Mouse (Mus musculus) urinary bladder, adult 18-20 months (tissue): ENCODE data around the gene Hist2h2bb.
"Not testable (repeated sequence)": the region's sequence is repeated elsewhere in the genome, so short reads cannot be mapped to it uniquely, and the experiment has no call there.

ENCODE experiments used
- DNase-seq, 2 experiments: peaks; one replicate each; pipeline ENCODE4 v3.0.0; 2022; ENCODE audit warnings: low spot score in 2 of 2, mixed read lengths in 2 of 2

The Hist2h2bb gene

GRCm38 (mm10) chr3:96269511-96270474 lies at the start of gene Hist2h2bb:
Gene Hist2h2bb (plus strand): TSS chr3:96269752.
- DNase-seq, result peak; percentile 77 to 87

GRCm38 (mm10) chr3:96220131-96220764 lies 49.3 kb upstream of the Hist2h2bb start:
- not testable (repeated sequence) for DNase-seq

- DNase-seq, result peak; percentile 76 to 84
Measured at GRCm38 (mm10) chr3:96220765-96221639, 48.5 kb upstream of the Hist2h2bb start, which contains the start of the genes Hist2h2ac and Hist2h2be. Gene Hist2h2ac (minus strand): TSS chr3:96220880. Gene Hist2h2be (plus strand): TSS chr3:96221119.

DNA sequence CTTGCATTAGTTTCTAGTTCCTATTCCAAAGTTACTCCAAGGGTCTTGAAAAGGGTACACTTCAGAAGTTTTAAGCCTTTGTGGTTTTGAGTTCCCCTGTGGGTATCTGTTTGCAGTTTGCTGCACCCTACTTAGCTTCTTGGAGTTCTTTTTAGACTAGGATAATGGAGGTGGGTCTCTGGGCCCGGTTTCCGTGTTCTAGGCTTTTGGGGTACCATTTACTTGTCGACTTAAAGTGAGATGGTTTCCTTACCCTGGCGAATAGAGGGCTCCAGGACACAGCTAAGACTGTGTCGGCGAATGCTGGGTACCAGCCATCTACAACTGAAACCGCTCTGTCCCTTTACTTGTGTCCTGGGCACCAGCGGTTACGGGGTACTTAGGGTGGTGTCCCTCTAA lies 47.9 kb upstream of the Hist2h2bb start:
- no peak for DNase-seq

DNA sequence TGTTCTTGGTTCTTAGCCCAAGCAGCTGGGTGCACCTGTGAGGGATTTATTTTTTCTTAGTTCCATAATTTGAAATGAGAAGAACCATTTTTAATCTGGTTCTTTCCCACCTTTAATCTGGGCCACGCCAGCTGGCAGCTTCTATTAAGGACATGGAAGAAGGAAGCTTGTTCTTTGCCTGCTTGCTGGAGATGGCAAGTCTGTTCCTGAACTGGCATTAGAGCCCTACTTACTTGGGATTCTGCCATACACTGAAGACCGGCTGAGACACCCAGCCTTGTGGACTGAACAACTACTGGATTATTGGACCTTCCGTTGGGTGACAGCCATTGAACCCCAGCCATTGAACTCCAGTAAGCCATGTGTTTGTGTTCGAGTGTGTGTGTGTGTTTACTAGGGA lies 46.8 kb upstream of the Hist2h2bb start:
- DNase-seq, result no peak

GRCm38 (mm10) chr3:96225421-96225820 lies 44.1 kb upstream of the Hist2h2bb start:
- DNase-seq, result no peak

DNA sequence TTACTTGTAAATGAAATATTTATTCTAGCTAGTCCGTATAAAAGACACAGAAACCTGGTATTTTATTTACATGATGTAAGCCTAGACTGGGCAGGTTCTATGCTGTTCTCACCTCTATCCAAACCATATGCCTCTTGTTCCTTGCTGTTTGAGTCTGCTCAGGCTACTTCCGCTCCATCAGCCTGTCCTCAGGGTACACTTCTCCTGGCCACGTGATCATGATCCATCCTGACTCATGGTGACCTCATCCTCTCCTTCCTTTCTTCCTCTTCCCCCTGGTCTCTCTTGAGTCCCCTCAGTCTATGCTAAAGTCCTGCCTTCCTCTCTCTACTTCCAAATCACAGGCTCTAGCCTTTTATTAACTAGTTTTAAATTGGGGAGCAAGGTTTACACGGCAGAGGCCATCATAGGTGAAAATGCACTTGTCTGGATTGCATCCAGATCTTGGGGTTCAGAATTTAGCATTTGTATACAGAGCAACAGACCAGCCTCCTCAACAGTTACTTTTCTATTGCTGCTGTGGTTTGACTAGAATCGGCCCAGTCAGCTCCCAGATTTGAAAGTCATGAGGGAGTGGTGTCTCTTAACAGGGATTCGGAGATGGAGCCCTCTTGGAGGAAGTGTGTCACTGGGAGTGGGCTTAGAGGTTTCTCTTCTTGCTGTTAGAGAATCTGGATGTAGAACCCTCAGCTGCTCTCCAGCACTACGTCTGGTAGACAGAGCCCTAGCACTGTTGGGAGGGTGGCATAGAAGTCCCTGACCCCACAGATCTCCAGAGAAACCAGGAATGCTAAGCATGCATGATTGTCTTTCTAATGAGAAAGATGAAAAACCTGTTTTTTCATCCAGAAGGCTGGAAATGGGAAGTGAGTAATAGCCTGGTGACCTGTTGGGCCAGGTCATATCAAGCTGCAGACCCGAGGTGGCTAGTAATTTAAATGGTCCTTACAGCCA lies 42.6 kb upstream of the Hist2h2bb start:
- no peak for DNase-seq

DNA sequence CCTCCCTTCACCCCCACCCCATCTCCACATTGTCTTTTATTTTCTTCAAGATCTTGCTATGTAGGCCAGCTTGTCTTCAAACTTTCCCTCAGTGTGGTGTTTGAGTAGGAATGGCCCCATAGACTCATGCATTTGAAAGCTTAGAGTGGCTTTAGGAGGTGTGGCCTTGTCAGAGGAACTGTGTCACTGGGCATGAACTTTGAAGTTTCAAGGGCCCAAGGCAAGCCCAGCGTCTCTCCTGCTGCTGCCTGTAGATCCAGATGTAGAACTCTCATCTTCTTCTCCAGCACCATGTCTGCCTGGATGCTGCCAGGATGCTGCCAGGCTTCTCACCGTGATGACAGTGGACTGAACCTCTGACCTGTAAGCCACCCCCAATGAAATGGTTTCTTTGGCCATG lies 40.7 kb upstream of the Hist2h2bb start:
- no peak for DNase-seq

DNA sequence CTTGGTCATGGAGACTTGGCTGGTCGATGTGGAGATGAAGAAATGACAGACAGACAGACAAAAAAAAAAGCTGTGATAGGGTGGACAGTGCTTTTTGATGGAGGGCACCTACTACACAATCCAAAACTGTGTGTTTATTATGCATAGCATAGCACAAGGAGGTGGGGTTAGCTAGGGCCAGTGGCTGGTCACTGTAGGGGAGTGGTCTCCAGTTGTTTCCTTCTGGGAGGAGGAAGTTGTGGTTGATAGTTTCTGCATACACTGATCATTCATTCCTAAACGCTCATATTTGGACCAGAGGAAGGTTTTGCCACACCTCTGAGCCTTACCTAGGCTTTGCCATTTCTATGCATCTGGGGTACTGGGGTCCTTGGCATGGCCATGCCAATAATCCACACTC lies 39.1 kb upstream of the Hist2h2bb start:
- no peak for DNase-seq

GRCm38 (mm10) chr3:96230910-96231757 lies 38.4 kb upstream of the Hist2h2bb start:
- no peak for DNase-seq

DNA sequence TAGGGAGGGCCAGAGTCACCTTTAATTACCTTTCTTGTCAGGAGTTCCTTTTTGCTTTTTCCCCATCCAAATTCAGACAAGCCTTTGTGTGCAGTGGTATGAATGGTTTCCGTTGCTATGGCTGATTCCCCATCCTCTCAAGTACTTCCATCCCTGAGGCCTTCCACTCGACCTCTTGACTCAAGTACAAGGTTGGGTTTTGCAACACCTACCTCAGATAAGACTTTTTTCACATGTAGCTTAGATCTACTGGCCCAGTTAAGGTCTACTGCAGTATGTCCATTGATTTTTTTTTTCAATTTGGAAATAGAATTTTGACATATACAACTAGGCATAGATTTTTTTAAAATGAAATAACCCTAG lies 37.8 kb upstream of the Hist2h2bb start:
- DNase-seq, result no peak

- no peak for DNase-seq
Measured at GRCm38 (mm10) chr3:96234914-96235313, 34.6 kb upstream of the Hist2h2bb start.

DNA sequence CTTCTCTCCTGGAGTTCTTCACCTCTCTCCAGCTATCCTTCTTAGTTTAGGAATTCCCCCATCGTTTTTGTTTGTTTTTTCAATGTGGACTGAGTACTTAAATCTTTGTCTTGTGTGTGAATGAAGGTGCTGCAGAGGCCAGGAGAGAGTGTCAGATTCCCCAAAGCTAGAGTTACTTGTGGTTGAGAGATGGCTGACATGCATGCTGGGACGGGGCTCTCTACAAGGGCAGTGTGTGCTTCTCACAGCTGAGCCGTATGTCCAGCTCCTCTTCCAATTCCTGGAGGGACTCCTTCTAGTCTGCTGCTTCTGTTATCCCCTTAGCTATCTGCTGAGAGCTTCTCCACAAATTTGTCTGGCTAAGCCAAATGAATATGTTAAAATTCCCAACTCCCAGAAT lies 33.7 kb upstream of the Hist2h2bb start:
- no peak for DNase-seq

- DNase-seq, result no peak
Measured at GRCm38 (mm10) chr3:96236834-96237334, 32.7 kb upstream of the Hist2h2bb start.

DNA sequence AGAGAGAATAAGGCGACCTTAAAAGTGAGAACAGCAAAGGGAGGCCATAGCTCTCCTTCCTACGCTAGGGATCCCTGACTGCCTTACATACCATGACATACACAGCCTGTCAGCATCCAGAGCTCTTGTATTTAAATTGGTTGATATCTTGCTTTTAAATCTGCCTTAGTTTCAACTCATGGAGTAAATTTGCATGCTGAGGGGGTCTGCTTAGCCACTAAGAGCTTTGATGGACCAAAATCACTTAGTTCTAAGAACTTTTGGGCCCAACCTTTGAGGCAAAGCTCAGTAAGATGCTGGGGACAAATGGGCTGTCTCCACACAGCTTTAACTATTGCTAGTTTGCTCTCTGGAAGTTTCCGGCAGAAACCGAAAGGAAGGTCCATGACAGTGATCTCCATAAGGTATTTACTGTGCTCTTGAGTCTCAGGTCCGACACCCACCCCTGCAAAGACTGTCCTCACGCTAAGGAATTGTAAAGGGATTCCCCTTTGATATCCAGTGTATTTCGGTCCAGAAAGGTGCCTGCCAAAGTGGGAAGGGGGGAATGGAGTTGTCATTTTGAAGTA lies 32.1 kb upstream of the Hist2h2bb start:
- no peak for DNase-seq

GRCm38 (mm10) chr3:96237904-96238511 lies 31.5 kb upstream of the Hist2h2bb start:
- DNase-seq, result no peak

DNA sequence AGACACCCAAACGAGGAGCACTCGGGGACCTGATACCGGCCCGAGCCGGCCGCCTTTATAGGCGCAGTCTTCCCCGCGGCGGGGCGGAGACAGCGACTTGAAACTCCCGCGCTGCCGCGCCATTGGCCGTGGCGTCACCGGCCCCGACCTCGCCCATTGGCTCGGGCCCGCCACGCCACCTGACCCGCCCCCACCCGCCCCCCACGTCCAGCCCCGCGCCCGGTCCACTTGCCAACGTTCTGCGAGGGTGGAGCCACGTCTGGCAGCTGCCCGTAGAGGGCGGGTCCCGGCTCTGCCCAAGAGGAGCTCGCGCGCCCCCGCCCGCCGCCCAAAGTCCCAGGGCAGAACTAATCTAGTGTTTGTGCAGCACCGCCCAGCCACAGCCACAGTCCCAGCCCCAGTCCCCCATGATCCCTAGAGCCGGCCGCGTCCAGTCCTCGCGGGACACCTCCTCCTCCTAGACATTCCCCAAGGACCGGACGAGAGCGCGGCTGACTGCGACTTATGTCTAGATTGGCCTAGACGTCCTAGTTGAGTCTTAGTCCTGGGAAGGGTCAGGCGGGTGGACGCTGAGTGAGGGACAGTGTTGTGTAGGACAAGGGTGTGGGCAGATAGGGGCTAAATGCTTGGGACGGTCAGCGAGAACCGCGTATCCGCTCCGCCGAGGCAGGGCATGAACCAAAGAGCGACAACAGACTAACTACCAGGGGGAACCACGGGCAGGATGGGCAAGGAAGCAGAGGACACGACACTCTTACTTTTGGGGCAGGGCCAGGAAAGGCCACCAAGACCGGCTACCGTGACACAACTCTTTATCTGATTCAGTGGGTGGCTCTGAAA lies 30.4 kb upstream of the Hist2h2bb start, which contains the start of gene Hist2h3c2:
TSS of gene Hist2h3c2 (minus strand) at position 174 of the 840 bp plus-strand sequence.
- not testable (repeated sequence) for DNase-seq
